Mouse (Mus musculus) hindlimb bud, embryonic 11.5 days (tissue): ENCODE data around the gene Mpv17l2.

Experiments used
- DNase-seq: peaks from one replicate; pipeline ENCODE4 v3.0.0-alpha.2; 2012; ENCODE audit warnings: low read depth, low spot score; ENCODE audit errors: extremely low spot score

Mpv17l2 gene

GRCm38 (mm10) chr8:70791294-70791701 is 30.6 kb upstream of the Mpv17l2 start:
- no peak for DNase-seq

GRCm38 (mm10) chr8:70790846-70791245 is 30.1 kb upstream of the Mpv17l2 start:
- no peak for DNase-seq

- no peak for DNase-seq
Observed at GRCm38 (mm10) chr8:70789046-70789445, 28.3 kb upstream of the Mpv17l2 start.

- no peak for DNase-seq
Observed at GRCm38 (mm10) chr8:70787941-70788667, 27.4 kb upstream of the Mpv17l2 start.

- DNase-seq, result no peak
Observed at GRCm38 (mm10) chr8:70787051-70787445, 26.3 kb upstream of the Mpv17l2 start.

- no peak for DNase-seq
Observed at GRCm38 (mm10) chr8:70786291-70787050, 25.7 kb upstream of the Mpv17l2 start.

- DNase-seq, result no peak
Observed at GRCm38 (mm10) chr8:70780093-70780492, 19.3 kb upstream of the Mpv17l2 start.

GRCm38 (mm10) chr8:70776496-70777444 is 16.0 kb upstream of the Mpv17l2 start, which contains the start of gene Pik3r2:
TSS of gene Pik3r2 (minus strand) at chr8:70776713.
- peak; percentile 90 for DNase-seq

- no peak for DNase-seq
Observed at GRCm38 (mm10) chr8:70775851-70776495, 15.2 kb upstream of the Mpv17l2 start.

GRCm38 (mm10) chr8:70775227-70775626 is 14.5 kb upstream of the Mpv17l2 start:
- DNase-seq, result no peak

- no peak for DNase-seq
Observed at GRCm38 (mm10) chr8:70774740-70775139, 14.0 kb upstream of the Mpv17l2 start.

GRCm38 (mm10) chr8:70773833-70774232 is 13.1 kb upstream of the Mpv17l2 start:
- DNase-seq, result no peak

GRCm38 (mm10) chr8:70773410-70773809 is 12.7 kb upstream of the Mpv17l2 start:
- DNase-seq, result no peak

GRCm38 (mm10) chr8:70772890-70773289 is 12.1 kb upstream of the Mpv17l2 start:
- DNase-seq, result no peak

GRCm38 (mm10) chr8:70772075-70772474 is 11.3 kb upstream of the Mpv17l2 start:
- no peak for DNase-seq

- DNase-seq, result no peak
Observed at GRCm38 (mm10) chr8:70771217-70771616, 10.5 kb upstream of the Mpv17l2 start.

- DNase-seq, result no peak
Observed at GRCm38 (mm10) chr8:70770748-70771147, 10.0 kb upstream of the Mpv17l2 start.

GRCm38 (mm10) chr8:70769858-70770257 is 9.1 kb upstream of the Mpv17l2 start:
- DNase-seq, result no peak

GRCm38 (mm10) chr8:70769359-70769758 is 8.6 kb upstream of the Mpv17l2 start:
- peak; percentile 97 for DNase-seq

- no peak for DNase-seq
Observed at GRCm38 (mm10) chr8:70768956-70769355, 8.2 kb upstream of the Mpv17l2 start.
